Mouse (Mus musculus) midbrain, postnatal 0 days (tissue): ENCODE measurements around the gene Ckap2l. TPM values are rescaled to one million over a fixed set of nuclear protein-coding genes. Genes with fewer than 3 reads are reported as not detected.
A peak's percentile ranks its signal among the peaks of the same experiment; 100 is the strongest.

Experiments used
- ATAC-seq: fragments of 200-750 bp; cut with Nextera tagmentation; 2 replicates; pipeline ENCODE4 v1.8.0; 2017; ENCODE audit warnings: moderate number of reproducible peaks, mild to moderate bottlenecking, moderate TSS enrichment, moderate library complexity; ENCODE audit not compliant: low FRiP score
- DNase-seq: peaks from one replicate; pipeline ENCODE4 v3.0.0-alpha.2; 2015; ENCODE audit warnings: low spot score
- H3K27ac ChIP-seq: fragments of 300-500 bp; sonication (generic); 2 replicates; pipeline ENCODE4 v1.5.1; 2014; ENCODE audit warnings: low read depth, mild to moderate bottlenecking, low read length, mixed read lengths
- H3K27me3 ChIP-seq: fragments of 300-500 bp; sonication (generic); 2 replicates; pipeline ENCODE4 v1.6.1; 2014; ENCODE audit warnings: low read length, control low read depth, mixed read lengths; ENCODE audit not compliant: insufficient read depth
- H3K36me3 ChIP-seq: fragments of 300-500 bp; sonication (generic); 2 replicates; pipeline ENCODE4 v1.6.1; 2014; ENCODE audit warnings: low read length, control low read depth, mixed read lengths; ENCODE audit not compliant: insufficient read depth
- H3K4me1 ChIP-seq: fragments of 300-500 bp; sonication (generic); 2 replicates; pipeline ENCODE4 v1.6.1; 2014; ENCODE audit warnings: mild to moderate bottlenecking, control low read depth, antibody characterized with exemption, low read length, mixed read lengths; ENCODE audit not compliant: insufficient read depth
- H3K4me2 ChIP-seq: fragments of 300-500 bp; sonication (generic); 2 replicates; pipeline ENCODE4 v1.6.1; 2014; ENCODE audit warnings: low read depth, mild to moderate bottlenecking, low read length, mixed read lengths; ENCODE audit not compliant: poor library complexity, severe bottlenecking
- H3K4me3 ChIP-seq: fragments of 300-500 bp; sonication (generic); 2 replicates; pipeline ENCODE4 v1.5.1; 2014; ENCODE audit warnings: low read depth, mild to moderate bottlenecking, low read length, moderate library complexity
- H3K9ac ChIP-seq: fragments of 300-500 bp; sonication (generic); replicated peaks from 2 replicates; pipeline ENCODE4 v1.6.1; 2014; ENCODE audit warnings: mild to moderate bottlenecking, low read length, moderate library complexity, mixed read lengths; ENCODE audit not compliant: poor library complexity, severe bottlenecking
- H3K9me3 ChIP-seq: fragments of 300-500 bp; sonication (generic); 2 replicates; pipeline ENCODE4 v1.6.1; 2016; ENCODE audit warnings: low read length, control low read depth
- CTCF ChIP-seq: IDR thresholded peaks from 2 replicates; pipeline ENCODE4 v1.5.1; 2016; ENCODE audit warnings: antibody characterized with exemption, mild to moderate bottlenecking
- WGBS: fragments of 180-500 bp; shearing (Covaris S2); extraction: QIAGEN DNeasy Blood & Tissue Kit; methylation state at CpG from one replicate; pipeline ENCODE4 v1.1.7; 2014; 5-methylcytosine and 5-hydroxymethylcytosine counted together
- polyA plus RNA-seq: library from polyadenylated mRNA; unstranded; fragments of >200 nt; fragmentation: Nextera tagmentation; extraction: Ambion mirVana; gene quantifications from 2 replicates; pipeline ENCODE4 v1.2.1, GENCODE M21; 2015
- total RNA-seq: library from RNA; depleted of rRNA; stranded (reverse); fragments of >200 nt; gene quantifications from 2 replicates; pipeline ENCODE4 v1.2.3, GENCODE M21; 2014

Ckap2l gene
- total and polyA plus RNA-seq, 2 experiments from 2014 or later = 4.8 to 5.8 TPM

- H3K4me2 ChIP-seq = no peak overlapping the region
- peaks cover 3% of the 10 kb centered on the region; the same call in 1 of the 2 replicates for H3K4me1 ChIP-seq
- H3K9ac ChIP-seq = no peak overlapping the region
- H3K9me3 ChIP-seq = no peaks in the 10 kb centered on the region
- ATAC-seq (no peak), DNase-seq (no peak)
- H3K36me3 ChIP-seq = no peaks in the 10 kb centered on the region
- H3K27ac ChIP-seq = no peak overlapping the region
- H3K27me3 ChIP-seq = no peaks in the 10 kb centered on the region
- WGBS = 56% methylated on average over 6 of the region's 6 CpGs
- H3K4me3 ChIP-seq = no peak overlapping the region
- TF ChIP-seq CTCF = no peak
Measured at GRCm38 (mm10) chr2:129261151-129261794, 35.7 kb downstream of the Ckap2l start.

GRCm38 (mm10) chr2:129260646-129261045, 36.4 kb downstream of the Ckap2l start:
- H3K27me3 ChIP-seq = no peaks in the 10 kb centered on the region
- DNase-seq (no peak), ATAC-seq (no peak)
- 76% methylated on average over 3 of the region's 3 CpGs for WGBS
- H3K9me3 ChIP-seq = no peaks in the 10 kb centered on the region
- no peak overlapping the region for H3K4me3 ChIP-seq
- no peak for TF ChIP-seq CTCF
- H3K9ac ChIP-seq = 0 out of 2 replicates have a peak overlapping the region, but pooled peaks have one; percentile 36
- H3K4me1 ChIP-seq = peaks cover 3% of the 10 kb centered on the region; the same call in 1 of the 2 replicates
- no peak overlapping the region for H3K4me2 ChIP-seq
- H3K27ac ChIP-seq = no peak overlapping the region
- no peaks in the 10 kb centered on the region for H3K36me3 ChIP-seq

GRCm38 (mm10) chr2:129258475-129259211, 38.4 kb downstream of the Ckap2l start:
- peak overlapping the region; percentile 5; the same call in 1 of the 2 replicates for H3K4me2 ChIP-seq
- peak; percentile 91 for DNase-seq
- no peak overlapping the region for H3K27ac ChIP-seq
- no peak overlapping the region for H3K9ac ChIP-seq
- no peaks in the 10 kb centered on the region for H3K9me3 ChIP-seq
- no peak overlapping the region for H3K4me3 ChIP-seq
- peak; percentile 68 for ATAC-seq
- no peaks in the 10 kb centered on the region for H3K27me3 ChIP-seq
- H3K36me3 ChIP-seq = no peaks in the 10 kb centered on the region
- peaks cover 3% of the 10 kb centered on the region; the same call in 1 of the 2 replicates for H3K4me1 ChIP-seq
- WGBS = 30% methylated on average over 6 of the region's 7 CpGs
- peak; percentile 97 for TF ChIP-seq CTCF

GRCm38 (mm10) chr2:129258056-129258455, 39.0 kb downstream of the Ckap2l start:
- ATAC-seq (no peak), DNase-seq (no peak)
- Histone ChIP-seq H3K4me2 (no peak overlapping the region), H3K4me3 (no peak overlapping the region), H3K27ac (no peak overlapping the region), H3K9me3 (no peaks in the 10 kb centered on the region), H3K27me3 (no peaks in the 10 kb centered on the region), H3K36me3 (no peaks in the 10 kb centered on the region), H3K4me1 (peaks cover 3% of the 10 kb centered on the region; the same call in 1 of the 2 replicates), H3K9ac (no peak overlapping the region)
- TF ChIP-seq CTCF = no peak
- 88% methylated on average over 3 of the region's 3 CpGs for WGBS

GRCm38 (mm10) chr2:129256006-129256405, 41.0 kb downstream of the Ckap2l start:
- Histone ChIP-seq H3K9me3 (no peaks in the 10 kb centered on the region), H3K27me3 (no peaks in the 10 kb centered on the region), H3K4me3 (no peak overlapping the region), H3K27ac (no peak overlapping the region), H3K36me3 (no peaks in the 10 kb centered on the region), H3K4me2 (no peak overlapping the region), H3K9ac (no peak overlapping the region), H3K4me1 (peaks cover 3% of the 10 kb centered on the region; the same call in 1 of the 2 replicates)
- ATAC-seq (no peak), DNase-seq (no peak)
- 80% methylated on average over 4 of the region's 4 CpGs for WGBS
- TF ChIP-seq CTCF = no peak

GRCm38 (mm10) chr2:129254076-129254475, 42.9 kb downstream of the Ckap2l start:
- Histone ChIP-seq H3K27ac (no peak overlapping the region), H3K4me1 (peaks cover 3% of the 10 kb centered on the region; the same call in 1 of the 2 replicates), H3K27me3 (no peaks in the 10 kb centered on the region), H3K4me3 (no peak overlapping the region), H3K4me2 (no peak overlapping the region), H3K9ac (no peak overlapping the region), H3K36me3 (no peaks in the 10 kb centered on the region), H3K9me3 (no peaks in the 10 kb centered on the region)
- DNase-seq = no peak
- WGBS = 81% methylated on average over 2 of the region's 2 CpGs
- no peak for TF ChIP-seq CTCF
- ATAC-seq = no peak
